ENCODE assay signal across 11 mouse cellular contexts in the genomic region with DNA sequence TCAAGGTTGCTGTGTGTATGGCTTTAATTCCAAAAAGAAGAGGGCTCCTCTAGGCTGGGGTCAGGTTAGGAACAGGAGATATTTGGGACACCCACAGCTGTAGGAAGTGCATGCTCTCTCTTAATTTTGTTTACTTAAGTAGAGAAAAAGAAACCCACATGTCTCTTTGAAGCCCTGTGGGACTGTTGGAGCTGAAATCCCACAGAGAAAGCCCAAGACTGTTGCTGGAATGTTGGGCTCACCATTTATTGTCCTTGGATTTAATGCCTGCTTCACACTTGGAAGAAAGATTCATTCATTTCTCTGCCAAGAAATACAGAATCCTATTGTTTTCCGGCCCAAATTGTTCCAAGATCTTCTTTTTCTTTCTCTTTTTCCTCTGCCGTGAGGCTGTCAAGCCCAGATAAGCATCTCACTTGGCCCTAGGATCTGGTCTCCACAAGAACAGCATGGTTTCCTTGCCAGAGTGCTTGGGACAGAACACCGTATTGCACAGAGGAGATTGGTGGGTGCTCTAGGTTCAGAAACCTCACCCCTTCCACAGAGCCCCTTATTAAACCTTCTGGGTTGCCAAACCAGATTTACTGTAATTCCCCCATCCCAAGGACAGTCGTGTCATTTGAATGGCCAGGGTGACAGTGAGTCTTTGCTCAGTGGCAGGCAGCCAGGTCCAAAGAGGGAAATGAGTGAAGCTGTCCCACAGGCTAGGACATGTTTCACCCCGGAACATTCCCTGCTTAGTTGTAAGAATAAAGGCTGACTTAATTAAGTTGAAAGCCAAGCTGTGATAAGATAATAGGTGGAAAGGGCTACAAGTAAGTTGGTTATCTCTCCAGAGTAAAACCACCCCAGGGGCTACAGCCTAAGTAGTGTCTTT. TPM values are rescaled to one million over a fixed set of nuclear protein-coding genes. Genes with fewer than 3 reads are reported as not detected.
DNase-seq lines count a peak whose midpoint lies in the region; ATAC-seq and TF ChIP-seq lines count a peak whose summit lies in the region.
"Had no signal": no experiment of that assay in that cellular context is flagged by ENCODE, and none has a peak within 500 bp of the region (broad histone marks: within the 10 kb centered on the region; RNA-seq: fewer than 3 reads in every experiment).

No protein-coding gene starts in this region.

- H3K9me3 ChIP-seq in heart, postnatal 0 days (replicated peaks; ENCODE audit: control insufficient read depth, low read length): no peaks in the 10 kb centered on the region
- H3K9me3 ChIP-seq: liver, embryonic 13.5 days had no signal

- no peak overlapping the region for H3K9ac ChIP-seq in heart, postnatal 0 days (replicated peaks; ENCODE audit: low read depth, low read length)
- H3K9ac ChIP-seq: liver, embryonic 13.5 days had no signal

- no peak for TF ChIP-seq CTCF in heart, postnatal 0 days (IDR thresholded peaks at IDR 0.05; ENCODE audit: low read depth)

- H3K27ac ChIP-seq in heart, postnatal 0 days (ENCODE audit: low read depth): peak overlapping the region; percentile 39
- H3K27ac ChIP-seq: hindbrain, postnatal 0 days; liver, embryonic 13.5 days had no signal

- no peaks in the 10 kb centered on the region for H3K36me3 ChIP-seq in heart, postnatal 0 days (replicated peaks; ENCODE audit: control insufficient read depth, insufficient read depth, low read length)
- H3K36me3 ChIP-seq: liver, embryonic 13.5 days had no signal

- peaks cover 37% of the 10 kb centered on the region for H3K4me1 ChIP-seq in heart, postnatal 0 days (ENCODE audit: control insufficient read depth, insufficient read depth)
- H3K4me1 ChIP-seq: liver, embryonic 13.5 days had no signal

- no peak overlapping the region; the same call in 1 of the 2 replicates for H3K4me2 ChIP-seq in heart, postnatal 0 days (ENCODE audit: low read depth, low read length)
- H3K4me2 ChIP-seq: liver, embryonic 13.5 days had no signal

- TF ChIP-seq EP300 in heart, postnatal 0 days (IDR thresholded peaks at IDR 0.05; ENCODE audit: low read depth): no peak

- WGBS in heart, postnatal 0 days: 29% methylated on average over 5 of the region's 5 CpGs

- no peaks in the 10 kb centered on the region for H3K27me3 ChIP-seq in heart, postnatal 0 days (ENCODE audit: control insufficient read depth, insufficient read depth, low read length)
- H3K27me3 ChIP-seq: liver, embryonic 13.5 days had no signal

- H3K4me3 ChIP-seq in heart, postnatal 0 days (ENCODE audit: low read depth, low read length): no peak overlapping the region
- H3K4me3 ChIP-seq: liver, embryonic 13.5 days had no signal

- peak; percentile 31 to 45 for DNase-seq in kidney, postnatal 4 days
- DNase-seq in kidney, adult 11 months: no peak
- DNase-seq in adrenal gland, adult 2 months: peak; percentile 74
- peak; percentile 75 for DNase-seq in adrenal gland, postnatal 14 days
- no peak for DNase-seq in heart, postnatal 0 days (ENCODE audit: low spot score)
- no peak for DNase-seq in cerebellum, postnatal 4 days (ENCODE audit: low spot score in 2 of 2)
- no peak for DNase-seq in layer of hippocampus, adult 9-10 months (ENCODE audit: low spot score)
- DNase-seq: cerebellum, adult 11 months; liver, embryonic 13.5 days; right cerebral cortex, adult 18-20 months had no signal

- peak; percentile 54 for ATAC-seq in heart, postnatal 0 days (ENCODE audit: insufficient read depth, low read depth)
- ATAC-seq: hindbrain, postnatal 0 days had no signal

RNA-seq across cellular contexts. Expression of gene Adgrf1, which starts 18.6 kb away (rescaled TPM):
- not detected for total RNA-seq in adrenal gland, adult 2 months (2021)
- polyA plus RNA-seq in adrenal gland, adult 2 months (2012; rRNA removed): not detected in 2 replicates
- total RNA-seq in adrenal gland, postnatal 14 days (2021): 0.11 and 0.82 TPM in 2 replicates
- total RNA-seq in heart, postnatal 0 days (2014; rRNA removed; ENCODE audit: low replicate concordance): not detected in 2 replicates
- not detected in 2 replicates for polyA plus RNA-seq in heart, postnatal 0 days (2015; fragmentation: Nextera tagmentation; extraction: Ambion mirVana)
- total RNA-seq: hindbrain, postnatal 0 days had no signal
- polyA plus RNA-seq: hindbrain, postnatal 0 days had no signal

Comparison
In these comparisons a context has a peak if more than half of its experiments do, and no peak if none do; other contexts are left out.
1. DNase-seq: peak in kidney, postnatal 4 days (2 of 2), adrenal gland, adult 2 months (single experiment) and adrenal gland, postnatal 14 days (single experiment); none in kidney, adult 11 months (single experiment), heart, postnatal 0 days (single experiment), cerebellum, postnatal 4 days (0 of 2) and layer of hippocampus, adult 9-10 months (single experiment).